Mouse (Mus musculus) testis, postnatal 14 days (tissue): ENCODE data around the gene Farsb.

Experiments used
- DNase-seq: peaks from one replicate; pipeline ENCODE4 v3.0.0; 2021; ENCODE audit warnings: low spot score

Gene Farsb

GRCm38 (mm10) chr1:78484361-78484760 is 4.3 kb downstream of the Farsb start:
- DNase-seq: no peak

GRCm38 (mm10) chr1:78483430-78483829 is 5.3 kb downstream of the Farsb start:
- DNase-seq: no peak

- no peak for DNase-seq
These were observed 16.3 kb downstream of the Farsb start for GRCm38 (mm10) chr1:78472441-78472840.

GRCm38 (mm10) chr1:78454659-78455058 is 34.0 kb downstream of the Farsb start:
- DNase-seq: no peak

- no peak for DNase-seq
These were observed 34.8 kb downstream of the Farsb start for GRCm38 (mm10) chr1:78453886-78454285.

GRCm38 (mm10) chr1:78452544-78452943 is 36.2 kb downstream of the Farsb start:
- no peak for DNase-seq

- DNase-seq: no peak
These were observed 37.4 kb downstream of the Farsb start for GRCm38 (mm10) chr1:78451070-78451854.

- no peak for DNase-seq
These were observed 40.6 kb downstream of the Farsb start for GRCm38 (mm10) chr1:78448091-78448490.

GRCm38 (mm10) chr1:78446742-78447141 is 42.0 kb downstream of the Farsb start:
- no peak for DNase-seq

GRCm38 (mm10) chr1:78446232-78446631 is 42.5 kb downstream of the Farsb start:
- no peak for DNase-seq

- no peak for DNase-seq
These were observed 45.6 kb downstream of the Farsb start for GRCm38 (mm10) chr1:78443056-78443455.

GRCm38 (mm10) chr1:78440716-78441115 is 48.0 kb downstream of the Farsb start:
- no peak for DNase-seq

GRCm38 (mm10) chr1:78437150-78437549 is 51.5 kb downstream of the Farsb start:
- DNase-seq: no peak

GRCm38 (mm10) chr1:78436445-78436844 is 52.3 kb downstream of the Farsb start:
- no peak for DNase-seq

GRCm38 (mm10) chr1:78435967-78436366 is 52.7 kb downstream of the Farsb start:
- no peak for DNase-seq

GRCm38 (mm10) chr1:78433472-78433871 is 55.2 kb downstream of the Farsb start:
- no peak for DNase-seq

GRCm38 (mm10) chr1:78428851-78429250 is 59.8 kb downstream of the Farsb start:
- no peak for DNase-seq

GRCm38 (mm10) chr1:78426841-78427240 is 61.9 kb downstream of the Farsb start:
- no peak for DNase-seq

GRCm38 (mm10) chr1:78425793-78426700 is 62.6 kb downstream of the Farsb start:
- no peak for DNase-seq

- DNase-seq: no peak
These were observed 63.4 kb downstream of the Farsb start for GRCm38 (mm10) chr1:78425309-78425708.

- DNase-seq: no peak
These were observed 63.8 kb downstream of the Farsb start for GRCm38 (mm10) chr1:78424848-78425247.

- DNase-seq: no peak
These were observed 66.1 kb downstream of the Farsb start for GRCm38 (mm10) chr1:78422576-78422975.

- no peak for DNase-seq
These were observed 66.9 kb downstream of the Farsb start for GRCm38 (mm10) chr1:78421749-78422148.
